18 mouse cellular contexts compared by ENCODE assay signal in the genomic region with DNA sequence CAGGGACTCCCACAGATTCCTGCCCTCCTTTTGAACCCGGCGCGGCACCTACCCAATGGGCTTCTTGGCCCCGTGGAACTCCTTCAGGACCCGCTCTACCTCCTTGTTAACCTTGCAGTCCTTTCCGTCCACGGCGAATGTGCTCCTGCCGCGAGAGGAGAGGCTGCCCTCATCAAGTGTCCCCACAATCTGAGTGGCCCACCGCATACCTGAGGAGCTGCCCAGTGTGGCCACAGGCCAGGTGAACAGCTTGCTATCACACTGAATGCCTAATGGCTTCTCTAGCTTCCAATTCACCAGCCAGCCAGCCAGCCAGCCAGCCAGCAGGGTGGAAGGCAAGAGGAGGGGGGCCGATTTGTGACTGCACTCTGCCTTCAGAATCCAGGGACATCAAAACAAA. TPM values are rescaled to one million over a fixed set of nuclear protein-coding genes. Genes with fewer than 3 reads are reported as not detected.
DNase-seq lines count a peak whose midpoint lies in the region; ATAC-seq and TF ChIP-seq lines count a peak whose summit lies in the region.
"Had no signal": no experiment of that assay in that cellular context is flagged by ENCODE, and none has a peak within 500 bp of the region (broad histone marks: within the 10 kb centered on the region; RNA-seq: fewer than 3 reads in every experiment).

No protein-coding gene starts in this region.

- H3K9me3 ChIP-seq in midbrain, postnatal 0 days (ENCODE audit: low read length): no peaks in the 10 kb centered on the region
- H3K9me3 ChIP-seq: embryonic facial prominence, embryonic 12.5 days; heart, embryonic 15.5 days; hindbrain, embryonic 13.5 days had no signal

- WGBS in midbrain, postnatal 0 days: 95% methylated on average over 12 of the region's 12 CpGs

- peaks cover 7% of the 10 kb centered on the region; the same call in 1 of the 2 replicates for H3K4me1 ChIP-seq in midbrain, postnatal 0 days (ENCODE audit: insufficient read depth, low read length)

- DNase-seq in left cerebral cortex, postnatal 4 days: peak; percentile 53
- no peak for DNase-seq in left cerebral cortex, postnatal 36 days (ENCODE audit: low spot score in 2 of 2)
- DNase-seq in cerebellum, adult 8-10 months: peak; percentile 73
- peak; percentile 94 for DNase-seq in cerebellum, postnatal 14 days
- DNase-seq in kidney, postnatal 4 days: no peak
- DNase-seq in midbrain, postnatal 0 days (ENCODE audit: low spot score): no peak
- DNase-seq: adrenal gland, postnatal 14 days; gastrocnemius, postnatal 10 days; heart, adult 18-20 months; heart, postnatal 14 days; kidney, adult 2 months had no signal

- peaks cover 49% of the 10 kb centered on the region for H3K36me3 ChIP-seq in midbrain, postnatal 0 days (ENCODE audit: insufficient read depth, low read length)

- H3K9ac ChIP-seq in midbrain, postnatal 0 days (replicated peaks; ENCODE audit: low read length, poor library complexity, severe bottlenecking): no peak overlapping the region
- H3K9ac ChIP-seq: embryonic facial prominence, embryonic 12.5 days; heart, embryonic 15.5 days; hindbrain, embryonic 13.5 days had no signal

- H3K4me3 ChIP-seq in midbrain, postnatal 0 days (ENCODE audit: low read depth, low read length): no peak overlapping the region
- H3K4me3 ChIP-seq: embryonic facial prominence, embryonic 12.5 days; heart, embryonic 15.5 days; hindbrain, embryonic 13.5 days had no signal

- no peak for TF ChIP-seq CTCF in midbrain, postnatal 0 days (IDR thresholded peaks at IDR 0.05)

- no peak overlapping the region for H3K4me2 ChIP-seq in midbrain, postnatal 0 days (ENCODE audit: low read depth, low read length, poor library complexity, severe bottlenecking)
- H3K4me2 ChIP-seq: embryonic facial prominence, embryonic 12.5 days; heart, embryonic 11.5 days; heart, embryonic 15.5 days; hindbrain, embryonic 13.5 days had no signal

- H3K27ac ChIP-seq in midbrain, postnatal 0 days (ENCODE audit: low read depth, low read length): no peak overlapping the region
- H3K27ac ChIP-seq: embryonic facial prominence, embryonic 12.5 days; heart, embryonic 15.5 days; hindbrain, embryonic 13.5 days had no signal

- intact Hi-C loops in left cerebral cortex, postnatal 4 days (cut with DNase I): loop anchor here (5.0 kb wide), 1 partner anchor 137 kb away; no protein-coding TSS in a partner anchor
- intact Hi-C loops in left cerebral cortex, postnatal 36 days (cut with DNase I): loop anchor here (5.0 kb wide), 1 partner anchor 137 kb away; no protein-coding TSS in a partner anchor

- no peak for ATAC-seq in midbrain, postnatal 0 days (ENCODE audit: low FRiP score)
- no peak for ATAC-seq in megakaryocyte progenitor cell, adult 5-6 weeks (replicated peaks; ENCODE audit: poor library complexity)
- ATAC-seq: forebrain, embryonic 16.5 days; intestine, embryonic 16.5 days had no signal

- no peaks in the 10 kb centered on the region for H3K27me3 ChIP-seq in midbrain, postnatal 0 days (ENCODE audit: insufficient read depth, low read length)
- H3K27me3 ChIP-seq: embryonic facial prominence, embryonic 12.5 days; heart, embryonic 15.5 days; hindbrain, embryonic 13.5 days had no signal

RNA-seq across cellular contexts. Expression of gene D10Jhu81e, which starts 4.8 kb away (rescaled TPM):
- total RNA-seq in left cerebral cortex, postnatal 4 days (2021): 10 to 100 TPM; 52.6 to 59.3 TPM
- 100 to 1,000 TPM; 108 to 123 TPM for total RNA-seq in left cerebral cortex, postnatal 36 days (2021)
- total RNA-seq in midbrain, postnatal 0 days (2014; rRNA removed): 80.0 and 119 TPM in 2 replicates
- polyA plus RNA-seq in midbrain, postnatal 0 days (2015; fragmentation: Nextera tagmentation; extraction: Ambion mirVana): 24.1 and 26.7 TPM in 2 replicates
- total RNA-seq in megakaryocyte progenitor cell, adult 5-6 weeks (2015): 40.7 and 44.1 TPM in 2 replicates
- total RNA-seq in megakaryocyte progenitor cell, adult 5-6 weeks (2017): 90.6 and 90.9 TPM in 2 replicates

RNA-seq across cellular contexts. Expression of gene Pwp2, which starts 20.2 kb away (rescaled TPM):
- total RNA-seq in left cerebral cortex, postnatal 4 days (2021): 10 to 100 TPM; 22.6 to 23.7 TPM
- 10 to 100 TPM; 18.9 TPM for total RNA-seq in left cerebral cortex, postnatal 36 days (2021)
- total RNA-seq in midbrain, postnatal 0 days (2014; rRNA removed): 21.9 and 24.5 TPM in 2 replicates
- polyA plus RNA-seq in midbrain, postnatal 0 days (2015; fragmentation: Nextera tagmentation; extraction: Ambion mirVana): 13.4 and 14.2 TPM in 2 replicates
- total RNA-seq in megakaryocyte progenitor cell, adult 5-6 weeks (2015): 5.6 and 7.2 TPM in 2 replicates
- 18.6 and 27.5 TPM in 2 replicates for total RNA-seq in megakaryocyte progenitor cell, adult 5-6 weeks (2017)

Comparison
In these comparisons a context has a peak if more than half of its experiments do, and no peak if none do; other contexts are left out.
1. DNase-seq: peak in left cerebral cortex, postnatal 4 days (single experiment), cerebellum, adult 8-10 months (single experiment) and cerebellum, postnatal 14 days (2 of 2); none in left cerebral cortex, postnatal 36 days (0 of 2), kidney, postnatal 4 days (0 of 2) and midbrain, postnatal 0 days (single experiment).